Mouse (Mus musculus) adrenal gland, postnatal 25 days (tissue): ENCODE measurements around the gene Ldhc. TPM values are rescaled to one million over a fixed set of nuclear protein-coding genes. Genes with fewer than 3 reads are reported as not detected.
"Not testable (repeated sequence)": the region's sequence is repeated elsewhere in the genome, so short reads cannot be mapped to it uniquely, and the experiment has no call there.

ENCODE experiments used
- DNase-seq: peaks from one replicate; pipeline ENCODE4 v3.0.0; 2021; ENCODE audit warnings: mixed read lengths
- long read RNA-seq: library from polyadenylated mRNA; stranded (forward); transcript quantifications from one replicate; pipeline ENCODE4 v2.0.0, GENCODE M21; 2021
- total RNA-seq: library from RNA; stranded (reverse); gene quantifications from 2 replicates; pipeline ENCODE4 v1.2.3, GENCODE M21; 2021

Gene Ldhc
- total RNA-seq, result not detected in 2 replicates
- long read RNA-seq, result 0 reads

DNA sequence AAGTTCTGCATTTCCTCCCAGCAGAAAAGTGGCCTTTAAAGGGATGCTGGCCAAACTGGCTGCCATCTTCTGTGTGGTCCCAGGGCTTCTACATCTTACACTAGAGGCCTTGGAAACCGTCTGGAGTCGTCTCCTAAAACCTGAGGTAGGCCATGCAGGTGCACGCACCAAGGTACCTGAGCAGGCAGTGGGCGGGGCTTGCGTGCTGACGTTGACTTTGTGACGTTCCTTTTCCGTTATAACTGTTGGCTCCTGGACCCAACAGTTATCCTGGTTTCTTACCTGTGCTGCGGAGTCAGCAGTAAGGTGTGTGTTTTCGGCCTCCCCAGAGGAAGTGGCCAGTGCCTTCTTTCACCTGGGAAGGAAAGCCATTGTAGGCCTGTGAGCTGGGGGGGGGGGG is at the start of gene Ldhc:
Gene Ldhc (plus strand): TSS at position 208 of the 400 bp plus-strand sequence.
- DNase-seq, result no peak

DNA sequence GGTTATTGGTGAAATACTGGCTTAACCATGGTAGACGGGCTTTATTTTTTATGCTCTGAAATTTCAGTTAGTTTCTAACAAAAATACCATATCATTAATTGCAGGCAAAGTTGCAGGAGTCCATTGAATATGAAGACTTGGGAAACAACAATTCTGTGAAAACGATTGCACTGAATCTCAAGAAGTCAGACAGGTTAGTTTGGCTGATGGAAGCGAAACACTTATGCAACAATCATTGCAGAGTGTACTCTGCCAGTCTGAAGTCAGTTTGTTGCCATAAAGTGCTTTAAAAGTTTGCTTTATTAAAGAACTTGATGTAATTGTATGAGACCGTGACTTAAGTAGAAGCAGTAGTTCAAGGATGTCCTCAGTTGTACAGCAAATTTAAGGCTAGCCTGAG is 47.0 kb upstream of the Ldhc start:
- no peak for DNase-seq

DNA sequence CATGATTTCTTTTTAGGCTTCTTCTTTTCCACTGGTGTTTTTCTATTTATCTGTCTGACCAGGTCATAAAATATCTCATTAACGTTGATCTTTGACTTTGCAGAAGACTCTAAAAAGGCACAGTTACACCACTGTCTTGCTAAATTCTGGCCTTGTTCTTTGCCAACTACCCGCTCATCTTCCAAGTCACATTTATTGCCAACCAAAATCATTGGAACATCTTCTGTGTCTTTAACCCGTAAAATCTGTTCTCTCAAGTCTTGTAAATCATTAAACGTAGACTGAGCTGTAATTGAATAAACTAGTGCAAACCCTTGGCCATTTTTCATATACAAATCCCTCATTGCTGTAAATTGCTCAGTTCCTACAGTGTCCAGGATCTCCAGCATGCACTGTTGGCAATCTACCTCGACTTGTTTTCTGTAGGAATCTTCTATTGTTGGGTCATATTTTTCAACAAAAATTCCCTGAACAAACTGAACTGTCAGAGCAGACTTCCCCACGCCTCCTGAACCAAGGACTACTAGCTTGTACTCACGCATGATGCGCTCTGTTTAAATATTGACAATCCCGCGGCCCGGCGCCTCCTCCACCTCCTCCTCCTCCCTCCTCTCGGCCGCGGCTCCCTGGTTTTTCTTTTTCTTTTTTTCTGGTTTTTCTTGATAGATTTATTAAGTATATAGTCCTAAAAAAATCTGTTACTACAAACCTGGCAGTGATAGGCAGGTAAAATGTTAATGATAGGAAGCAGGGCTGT is 39.9 kb upstream of the Ldhc start:
- not testable (repeated sequence) for DNase-seq

DNA sequence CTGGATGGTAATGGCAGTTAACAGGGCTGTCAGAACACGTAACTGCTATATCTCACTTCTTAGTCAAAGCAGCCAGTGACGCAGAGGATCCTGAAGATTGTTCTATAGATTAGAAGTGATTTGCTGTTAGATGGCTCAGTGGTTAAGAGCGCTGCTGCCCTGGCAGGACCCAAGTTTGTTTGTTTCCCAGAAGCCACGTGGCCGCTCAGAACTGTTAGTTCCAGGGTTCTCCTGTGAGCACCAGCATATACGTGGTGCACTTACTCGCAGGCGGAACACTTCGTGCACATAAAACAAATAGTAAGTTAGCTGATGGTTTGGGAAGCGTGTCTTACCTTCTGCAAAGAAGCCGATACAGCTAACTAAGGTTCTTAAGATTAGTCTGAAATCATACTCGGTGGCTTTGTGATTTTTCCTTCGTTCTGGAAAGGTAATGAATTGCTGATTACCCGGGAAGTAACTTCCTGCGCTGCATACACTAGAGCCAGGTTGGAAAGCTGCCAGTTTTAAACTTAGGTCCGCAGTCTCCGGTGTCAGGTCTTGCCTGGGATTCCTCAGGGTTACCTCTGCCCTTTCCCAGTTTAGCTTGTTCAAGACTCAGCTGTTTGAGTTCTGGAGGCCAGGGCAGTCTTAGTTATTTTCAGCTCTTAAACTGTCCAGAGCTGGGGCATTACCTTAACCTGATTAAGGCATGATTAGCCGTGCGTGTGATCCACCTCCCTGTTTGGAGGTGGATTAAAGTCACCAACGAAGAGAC is 33.8 kb upstream of the Ldhc start:
- no peak for DNase-seq

DNA sequence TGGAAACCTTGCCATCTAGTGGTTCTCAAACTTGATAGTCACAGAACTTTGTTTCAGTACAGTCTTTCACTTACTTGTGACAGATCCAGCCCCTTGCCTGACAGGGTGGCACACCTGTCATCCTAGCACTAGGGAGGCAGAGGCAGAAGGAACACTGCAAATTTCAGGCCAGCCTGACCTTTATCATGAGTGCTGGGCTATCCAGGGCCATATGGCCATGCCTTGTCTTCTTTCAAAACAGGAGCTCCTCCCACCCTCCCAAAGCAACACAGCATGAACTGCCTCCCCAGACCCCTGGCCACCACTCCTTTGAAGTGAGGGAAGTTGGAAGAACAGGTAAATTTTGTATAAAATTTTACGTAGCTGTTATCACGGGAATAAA is 33.2 kb upstream of the Ldhc start:
- DNase-seq, result no peak

DNA sequence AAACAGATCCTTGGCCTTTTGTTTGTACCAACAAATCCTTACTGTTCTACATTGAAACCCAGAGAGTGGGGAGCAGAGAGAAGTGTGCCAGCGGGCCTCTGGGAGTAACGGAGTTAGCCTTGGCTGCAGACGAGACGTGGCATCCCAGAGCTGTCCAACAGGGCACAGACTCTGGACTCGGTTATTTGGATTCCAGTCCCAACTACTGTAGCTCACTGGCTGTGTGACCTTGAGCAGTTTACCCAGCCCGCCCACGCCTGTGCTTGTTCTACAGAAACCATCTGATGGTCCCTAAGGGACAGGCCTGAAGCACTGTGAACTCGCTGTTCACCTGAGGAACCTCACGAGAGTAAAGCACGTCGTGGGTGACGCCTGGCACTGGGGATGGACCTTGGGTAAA is 31.1 kb upstream of the Ldhc start:
- DNase-seq, result peak; percentile 28

DNA sequence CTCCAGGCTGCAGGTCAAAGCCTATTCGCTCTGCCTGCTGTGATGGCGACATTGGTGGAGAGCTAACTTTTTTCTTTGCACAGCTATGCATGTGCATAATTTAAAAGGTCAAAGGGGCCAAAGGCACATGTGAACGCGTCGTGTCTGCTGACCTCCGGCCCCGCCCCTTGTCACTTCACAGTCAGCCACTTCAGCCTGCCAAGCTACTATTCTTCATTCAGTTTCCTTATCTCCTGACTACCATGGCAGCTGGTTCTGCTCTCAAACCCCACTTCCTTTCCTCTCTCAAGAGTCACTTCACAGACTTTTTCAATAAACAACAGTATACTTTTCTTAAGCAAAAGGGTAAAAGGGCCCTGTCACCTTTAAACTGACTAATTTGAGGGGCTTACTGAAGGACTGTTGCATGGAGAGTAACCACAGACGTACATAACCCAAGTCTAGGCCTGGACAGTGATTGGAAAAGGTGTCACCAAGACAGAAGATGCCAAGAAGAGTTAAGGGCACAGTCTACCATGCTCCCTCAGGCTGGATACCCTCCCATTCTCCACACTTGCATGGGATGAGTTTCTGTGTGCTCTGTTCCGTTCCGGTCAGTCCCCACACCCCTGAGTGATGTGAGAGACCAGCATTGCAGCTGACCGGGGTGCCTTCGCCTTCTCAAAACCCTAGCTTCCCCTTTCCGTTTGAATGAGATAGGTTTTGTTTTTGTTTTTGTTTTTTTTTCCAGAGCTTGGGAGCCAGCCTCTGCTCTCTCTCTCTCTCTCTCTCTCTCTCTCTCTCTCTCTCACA is 30.0 kb upstream of the Ldhc start:
- no peak for DNase-seq

DNA sequence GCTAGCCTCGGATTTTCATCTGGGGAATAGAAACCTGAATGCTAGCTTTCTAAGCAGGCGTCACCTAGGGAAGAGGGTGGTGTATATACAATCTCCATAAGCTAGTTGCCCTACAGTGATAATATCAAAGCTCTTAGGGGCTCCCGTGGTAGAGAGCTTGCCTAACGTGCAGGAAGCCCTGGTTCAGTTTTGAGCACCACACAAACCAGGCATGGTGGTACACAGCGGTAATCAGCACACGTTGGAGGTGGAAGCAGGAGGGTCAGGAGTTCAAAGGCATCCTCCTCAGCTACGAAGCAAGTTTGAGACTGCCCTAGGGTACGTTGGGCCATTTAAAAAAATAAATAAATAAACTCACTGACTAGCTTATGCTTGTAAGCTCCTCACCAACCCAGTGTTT is 29.3 kb upstream of the Ldhc start:
- no peak for DNase-seq

DNA sequence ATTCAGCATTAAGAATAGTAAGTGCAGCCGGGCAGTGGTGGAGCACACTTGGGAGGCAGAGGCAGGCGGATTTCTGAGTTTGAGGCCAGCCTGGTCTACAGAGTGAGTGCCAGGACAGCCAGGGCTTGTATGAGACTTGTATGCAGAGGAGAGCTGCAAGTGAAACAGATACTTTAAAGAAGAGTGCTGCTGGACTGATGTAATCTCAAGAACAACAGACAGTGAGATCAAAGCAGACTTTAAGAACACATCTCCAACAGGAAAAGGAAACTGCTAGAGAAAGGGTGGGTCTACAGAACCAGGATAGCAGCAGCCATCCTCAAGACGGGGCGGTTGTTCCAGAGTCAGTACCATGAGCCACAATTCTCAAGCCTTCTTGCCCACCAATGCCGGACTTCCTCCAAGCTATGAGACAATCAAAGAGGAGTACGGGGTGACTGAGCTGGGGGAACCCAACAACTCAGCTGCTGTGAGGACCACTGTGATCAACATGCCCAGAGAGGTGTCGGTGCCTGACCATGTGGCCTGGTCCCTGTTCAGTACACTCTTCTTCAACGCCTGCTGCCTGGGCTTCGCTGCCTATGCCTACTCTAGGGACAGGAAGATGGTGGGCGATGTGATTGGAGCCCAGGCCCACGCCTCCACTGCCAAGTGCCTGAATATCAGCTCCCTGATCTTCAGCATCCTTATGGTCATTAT is 28.7 kb upstream of the Ldhc start:
- DNase-seq, result not testable (repeated sequence)

DNA sequence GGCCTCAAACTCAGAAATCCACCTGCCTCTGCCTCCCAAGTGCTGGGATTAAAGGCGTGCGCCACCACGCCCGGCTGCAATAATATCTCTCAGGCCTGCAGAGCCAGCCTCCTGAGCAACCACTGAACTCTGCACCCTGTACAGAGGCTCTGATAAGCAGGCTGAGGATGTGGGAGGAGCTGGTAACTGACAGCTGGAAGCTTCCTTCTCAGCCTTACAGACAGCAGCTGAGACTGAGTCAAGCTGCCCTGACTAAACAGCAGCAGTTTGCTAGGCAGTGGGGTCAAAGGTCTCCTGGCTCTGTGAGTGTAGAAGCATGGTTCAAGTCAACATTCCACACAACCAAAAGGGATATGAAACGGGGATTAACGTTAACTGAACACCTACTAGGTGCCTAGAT is 27.7 kb upstream of the Ldhc start:
- DNase-seq, result no peak

DNA sequence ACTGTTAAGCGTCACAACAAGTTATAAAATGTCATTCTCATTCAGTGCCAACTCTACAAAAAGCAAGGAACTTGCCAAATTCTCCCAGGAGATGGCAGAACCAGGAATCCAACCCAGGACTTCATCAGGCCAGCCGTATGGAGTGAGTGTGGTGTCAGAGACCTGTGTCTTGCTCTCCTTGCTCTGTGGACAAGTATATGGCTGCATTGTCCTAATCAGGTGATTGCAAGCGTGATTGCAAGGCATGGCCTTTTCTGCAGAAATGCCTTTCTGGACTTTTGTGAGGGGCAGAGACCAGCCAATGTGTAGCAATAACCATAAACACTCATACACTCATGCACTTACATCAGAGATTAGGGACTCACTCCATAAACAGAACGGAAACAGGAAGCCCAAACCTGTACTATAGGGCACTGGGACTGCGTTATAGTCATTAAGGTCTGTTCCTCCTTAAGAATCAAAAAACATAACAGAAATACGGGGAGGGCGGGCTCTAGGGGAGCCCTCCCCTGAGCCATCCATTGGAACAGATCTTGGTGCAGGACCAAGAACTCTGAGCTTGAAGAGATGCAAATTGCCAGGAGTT is 27.2 kb upstream of the Ldhc start:
- DNase-seq, result no peak

DNA sequence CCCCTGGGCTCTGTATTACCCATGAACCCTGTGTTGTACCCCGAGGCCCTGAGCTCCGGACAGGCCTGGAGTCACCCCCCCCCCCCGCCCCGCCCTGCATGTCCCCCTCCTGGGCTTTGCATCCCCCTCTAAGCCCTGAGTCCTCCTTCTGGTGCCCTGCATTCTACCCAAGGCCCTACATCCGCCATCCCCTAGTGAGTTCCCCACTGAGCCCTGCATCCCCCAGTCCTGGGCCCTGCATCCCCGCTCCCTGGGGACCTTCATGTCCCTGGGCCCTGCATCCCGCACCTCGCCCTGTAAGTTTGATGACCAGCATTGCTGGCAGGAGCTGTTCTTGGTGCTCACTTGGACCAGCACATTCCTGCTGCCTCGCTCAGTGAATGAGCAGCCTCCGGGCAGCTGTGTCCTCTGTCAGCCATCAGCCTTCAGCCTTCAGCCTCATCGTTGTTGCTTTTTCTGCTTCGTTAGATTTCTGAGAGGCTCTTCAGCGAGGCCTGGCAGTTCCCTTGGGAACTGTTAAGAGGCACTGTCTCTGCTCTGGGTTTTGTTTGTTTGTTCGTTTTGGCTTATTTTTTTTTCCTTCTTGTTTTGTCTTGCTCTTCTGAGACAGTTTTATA is 25.9 kb upstream of the Ldhc start:
- DNase-seq, result no peak

DNA sequence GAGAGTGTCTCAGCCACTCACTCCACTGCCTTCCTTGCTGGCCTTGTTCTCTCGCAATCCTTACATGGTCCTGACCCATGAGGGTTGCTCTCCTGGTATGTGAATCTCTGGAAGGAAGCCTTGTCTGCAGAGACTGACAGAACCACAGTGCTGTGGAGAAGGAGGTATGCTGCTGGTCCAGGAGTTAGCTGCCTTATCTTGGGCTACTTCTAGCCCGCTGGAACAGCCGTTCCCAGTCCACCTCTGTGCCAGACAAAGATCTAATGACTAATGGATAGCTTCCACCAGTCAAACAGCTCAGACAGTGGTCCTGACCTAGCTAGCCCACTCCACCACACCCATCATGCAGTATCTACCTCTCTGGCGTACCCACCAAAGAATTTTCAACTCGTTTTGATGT is 24.6 kb upstream of the Ldhc start:
- DNase-seq, result no peak

DNA sequence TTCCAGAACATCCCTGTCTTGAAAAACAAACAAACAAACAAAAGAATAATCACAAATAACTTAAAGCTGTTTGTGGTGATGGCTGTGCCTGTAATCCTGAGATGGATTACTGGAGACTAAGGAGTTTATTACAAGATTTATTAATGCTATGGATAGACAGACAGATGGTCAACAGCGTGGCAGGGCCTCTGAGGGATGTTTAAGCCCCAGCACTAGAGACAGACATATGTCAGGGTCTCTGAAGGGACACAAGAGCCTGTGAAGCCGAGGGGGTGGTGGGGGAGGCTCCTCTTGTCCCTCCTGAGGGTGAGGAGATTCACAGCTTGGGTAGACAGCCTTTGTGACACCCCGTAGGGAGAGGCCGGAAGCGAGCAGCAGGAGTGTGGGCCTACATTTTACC is 23.9 kb upstream of the Ldhc start:
- no peak for DNase-seq

DNA sequence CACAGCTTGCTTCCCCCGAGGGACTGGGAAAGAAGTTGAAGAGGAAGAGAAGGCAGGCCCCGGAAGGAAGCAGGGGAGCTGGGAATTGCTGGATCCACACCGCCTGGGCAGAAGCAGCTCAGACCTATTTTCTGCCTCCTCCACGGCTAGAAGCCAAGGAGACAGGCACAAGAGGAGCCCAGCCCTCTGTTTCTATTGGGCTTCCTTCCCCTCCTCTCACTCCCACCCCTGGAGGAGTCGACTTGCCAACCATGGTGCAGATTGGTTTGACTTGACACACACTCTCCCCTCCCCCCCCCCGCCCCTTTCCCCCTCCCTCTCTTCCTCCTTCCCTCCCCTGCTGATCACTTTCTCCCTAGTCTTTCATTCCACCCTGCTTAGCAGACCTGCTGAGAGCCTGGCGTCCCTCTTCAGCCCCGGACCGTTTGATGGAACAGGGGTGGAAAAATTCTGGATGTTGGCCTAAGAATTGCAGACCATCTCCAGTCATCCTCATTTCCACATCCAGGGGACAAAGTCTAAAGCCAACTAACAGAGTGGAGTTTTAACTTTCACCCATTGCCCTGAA is 22.8 kb upstream of the Ldhc start:
- no peak for DNase-seq

DNA sequence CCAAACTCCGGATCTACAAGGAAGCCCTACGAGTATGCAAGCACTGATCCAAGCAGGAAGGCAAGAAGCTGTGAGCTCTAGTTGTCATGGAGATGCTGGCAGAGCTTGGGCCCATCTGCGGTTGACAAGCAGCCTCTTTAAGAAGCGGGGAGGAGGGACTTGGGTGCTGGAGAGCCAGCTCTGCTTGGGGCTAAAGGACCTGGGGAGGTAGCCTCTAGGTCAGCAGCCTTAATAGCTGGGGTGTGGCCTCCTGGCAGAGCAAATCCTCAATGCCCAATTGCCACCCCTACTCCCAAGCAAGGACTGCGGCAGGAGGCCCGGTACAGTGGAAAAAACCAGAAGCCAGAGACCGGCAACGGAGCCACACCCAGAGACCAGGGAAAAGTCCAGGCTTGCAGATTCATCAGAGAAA is 22.1 kb upstream of the Ldhc start:
- DNase-seq, result peak; percentile 53

DNA sequence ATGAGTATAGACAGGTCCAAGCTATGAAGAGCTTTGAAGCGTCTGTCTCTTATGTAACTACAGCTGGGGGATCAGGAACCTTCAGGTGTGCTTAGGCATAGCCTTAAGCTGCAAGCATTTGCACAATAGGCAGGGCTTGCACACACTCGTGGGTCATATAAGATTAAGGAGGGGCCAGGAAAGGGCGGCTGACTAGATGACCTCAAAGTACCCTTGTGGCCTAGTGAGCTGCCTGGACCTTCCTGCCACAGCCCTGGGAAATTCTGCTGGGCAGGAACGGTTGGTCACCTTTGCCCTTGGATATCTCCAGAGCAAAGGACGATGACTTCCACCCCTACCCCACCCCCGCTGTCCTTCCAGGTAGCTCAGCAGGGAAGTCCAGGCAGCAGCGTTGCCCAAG is 21.6 kb upstream of the Ldhc start:
- DNase-seq, result no peak

DNA sequence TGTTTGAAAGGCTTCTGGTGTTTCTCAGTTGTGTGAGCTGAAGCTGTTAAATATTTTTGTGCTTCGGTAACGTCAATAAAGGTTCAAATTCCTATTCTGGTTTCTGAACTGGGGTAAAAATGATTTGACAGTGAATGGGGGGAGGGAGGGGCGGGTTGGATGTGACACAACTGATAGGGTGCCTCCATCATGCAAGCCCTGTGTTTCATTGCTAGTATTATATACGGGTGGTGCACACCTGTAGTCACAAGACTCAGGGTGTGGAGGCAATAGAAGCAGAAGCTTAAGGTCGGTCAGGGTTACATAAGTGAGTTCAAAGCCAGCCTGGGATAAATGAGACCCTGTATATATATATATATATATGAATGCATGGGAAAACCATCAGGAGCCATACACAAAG is 21.1 kb upstream of the Ldhc start:
- no peak for DNase-seq

DNA sequence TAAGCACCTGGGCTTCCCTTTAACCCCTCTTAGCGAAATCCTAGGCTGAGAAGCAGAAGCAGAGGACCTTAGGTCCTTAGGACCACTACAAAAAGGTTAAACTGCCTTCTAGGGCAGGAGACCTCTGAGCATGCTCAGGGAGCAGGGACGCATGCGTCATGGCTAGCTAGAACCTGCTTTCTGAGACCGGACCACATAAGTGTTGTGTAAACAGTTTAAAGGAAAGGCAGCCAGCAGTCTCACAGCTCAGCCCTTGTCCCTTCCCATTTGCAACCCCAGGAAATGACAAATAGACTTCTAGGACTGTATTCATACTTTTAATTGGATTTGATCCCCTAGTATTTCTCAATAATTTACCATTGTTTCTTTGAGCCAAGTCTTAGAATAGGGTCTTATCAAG is 20.7 kb upstream of the Ldhc start:
- DNase-seq, result no peak

DNA sequence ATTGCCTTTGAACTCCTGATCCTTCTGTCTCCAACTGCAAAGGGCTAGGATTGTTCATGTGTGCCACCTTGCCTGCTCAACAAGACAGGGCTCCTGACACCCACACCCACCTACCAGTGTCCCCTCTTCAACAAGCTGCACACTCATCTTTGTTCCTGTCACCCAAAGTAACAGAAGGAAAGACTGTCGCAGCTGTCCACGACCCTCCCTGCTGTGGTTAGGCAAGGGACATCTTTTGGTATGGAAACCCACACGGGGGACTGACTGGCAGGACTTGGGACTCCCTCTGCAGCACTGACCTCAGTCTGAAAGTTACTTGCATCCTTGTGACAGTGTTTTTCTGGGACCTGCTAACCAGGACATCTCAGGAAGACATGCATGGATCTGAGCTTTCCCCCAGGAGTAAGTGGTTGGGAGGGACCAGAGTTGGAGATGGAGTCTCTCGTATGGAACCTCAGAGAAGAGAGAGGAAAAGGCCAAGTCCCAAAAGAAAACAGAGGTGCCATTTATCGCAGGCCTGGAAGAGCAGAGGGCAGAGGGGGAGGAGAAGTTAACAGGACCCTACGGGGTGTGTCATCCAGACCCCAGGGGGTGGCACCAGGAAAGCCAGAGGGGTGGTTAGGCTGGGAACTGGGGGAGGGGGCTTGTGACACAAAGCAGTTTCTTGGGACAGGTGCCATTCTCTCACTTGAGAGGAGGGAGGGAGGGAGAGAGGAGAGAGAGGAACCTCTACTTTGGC is 20.0 kb upstream of the Ldhc start, which contains the start of gene Ldha:
Gene Ldha (plus strand): TSS at position 689 of the 739 bp plus-strand sequence.
- no peak for DNase-seq
